Mouse (Mus musculus) midbrain, embryonic 14.5 days (tissue): ENCODE data around the gene Tbc1d8. TPM values are rescaled to one million over a fixed set of nuclear protein-coding genes. Genes with fewer than 3 reads are reported as not detected.

Experiments
- ATAC-seq: fragments of 200-750 bp; cut with Nextera tagmentation; 2 replicates; pipeline ENCODE4 v1.8.0; 2017; ENCODE audit warnings: moderate number of reproducible peaks, moderate library complexity; ENCODE audit not compliant: low FRiP score, low TSS enrichment
- DNase-seq: peaks from one replicate; pipeline ENCODE4 v3.0.0-alpha.2; 2015
- H3K27ac ChIP-seq: fragments of 300-500 bp; sonication (generic); replicated peaks from 2 replicates; pipeline ENCODE4 v1.5.1; 2014; ENCODE audit warnings: mild to moderate bottlenecking, low read depth, low read length, moderate library complexity
- H3K27me3 ChIP-seq: fragments of 300-500 bp; sonication (generic); 2 replicates; pipeline ENCODE4 v1.6.1; 2014; ENCODE audit warnings: low read length, control low read depth, mixed read lengths; ENCODE audit not compliant: control insufficient read depth, insufficient read depth
- H3K36me3 ChIP-seq: fragments of 300-500 bp; sonication (generic); 2 replicates; pipeline ENCODE4 v1.6.1; 2014; ENCODE audit warnings: low read length, control low read depth; ENCODE audit not compliant: control insufficient read depth, insufficient read depth
- H3K4me1 ChIP-seq: fragments of 300-500 bp; sonication (generic); 2 replicates; pipeline ENCODE4 v1.6.1; 2014; ENCODE audit warnings: mild to moderate bottlenecking, antibody characterized with exemption, low read length, control low read depth; ENCODE audit not compliant: control insufficient read depth, insufficient read depth
- H3K4me2 ChIP-seq: fragments of 300-500 bp; sonication (generic); 2 replicates; pipeline ENCODE4 v1.6.1; 2014; ENCODE audit warnings: mild to moderate bottlenecking, low read length, moderate library complexity
- H3K4me3 ChIP-seq: fragments of 300-500 bp; sonication (generic); replicated peaks from 2 replicates; pipeline ENCODE4 v1.5.1; 2014; ENCODE audit warnings: low read depth, low read length
- H3K9ac ChIP-seq: fragments of 300-500 bp; sonication (generic); replicated peaks from 2 replicates; pipeline ENCODE4 v1.6.1; 2014; ENCODE audit warnings: mild to moderate bottlenecking, low read length, moderate library complexity
- H3K9me3 ChIP-seq: fragments of 300-500 bp; sonication (generic); 2 replicates; pipeline ENCODE4 v1.6.1; 2016; ENCODE audit warnings: low read length, control low read depth, mixed read lengths; ENCODE audit not compliant: control insufficient read depth
- WGBS: fragments of 180-500 bp; shearing (Covaris S2); extraction: QIAGEN DNeasy Blood & Tissue Kit; methylation state at CpG from one replicate; pipeline ENCODE4 v1.1.7; 2014; 5-methylcytosine and 5-hydroxymethylcytosine counted together
- polyA plus RNA-seq: library from polyadenylated mRNA; unstranded; fragments of >200 nt; fragmentation: Nextera tagmentation; extraction: Ambion mirVana; gene quantifications from 2 replicates; pipeline ENCODE4 v1.2.1, GENCODE M21; 2014

The Tbc1d8 gene
- polyA plus RNA-seq, 1 experiment from 2014 or later = 12.1 TPM

DNA sequence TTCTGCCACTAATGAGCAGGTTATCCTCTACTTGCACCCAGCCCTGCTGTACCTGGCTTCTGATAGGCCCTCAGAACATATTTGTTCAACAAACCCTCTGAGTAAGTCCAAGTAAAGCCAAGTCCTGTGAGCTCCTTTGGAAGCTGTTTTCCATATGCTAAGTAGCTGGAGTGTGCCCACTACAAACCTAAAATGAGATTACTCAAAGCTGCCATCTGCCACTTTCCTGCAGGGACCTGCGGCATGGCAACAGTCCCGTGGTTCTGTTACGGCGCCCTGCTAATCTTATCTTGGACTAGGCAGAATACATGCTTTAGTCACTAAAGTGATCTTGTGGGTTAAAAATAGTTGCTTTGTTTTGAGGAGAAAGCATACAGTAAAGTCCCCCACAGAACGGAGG lies 32.4 kb downstream of the Tbc1d8 start:
- no peak overlapping the region for H3K27ac ChIP-seq
- no peaks in the 10 kb centered on the region for H3K36me3 ChIP-seq
- no peak overlapping the region for H3K9ac ChIP-seq
- no peaks in the 10 kb centered on the region for H3K9me3 ChIP-seq
- H3K4me2 ChIP-seq = no peak overlapping the region
- peaks cover 12% of the 10 kb centered on the region for H3K4me1 ChIP-seq
- DNase-seq (peak; percentile 46), ATAC-seq (no peak; the same call in 1 of the 2 replicates)
- H3K4me3 ChIP-seq = no peak overlapping the region
- no peaks in the 10 kb centered on the region for H3K27me3 ChIP-seq
- 42% methylated on average over 5 of the region's 5 CpGs for WGBS

DNA sequence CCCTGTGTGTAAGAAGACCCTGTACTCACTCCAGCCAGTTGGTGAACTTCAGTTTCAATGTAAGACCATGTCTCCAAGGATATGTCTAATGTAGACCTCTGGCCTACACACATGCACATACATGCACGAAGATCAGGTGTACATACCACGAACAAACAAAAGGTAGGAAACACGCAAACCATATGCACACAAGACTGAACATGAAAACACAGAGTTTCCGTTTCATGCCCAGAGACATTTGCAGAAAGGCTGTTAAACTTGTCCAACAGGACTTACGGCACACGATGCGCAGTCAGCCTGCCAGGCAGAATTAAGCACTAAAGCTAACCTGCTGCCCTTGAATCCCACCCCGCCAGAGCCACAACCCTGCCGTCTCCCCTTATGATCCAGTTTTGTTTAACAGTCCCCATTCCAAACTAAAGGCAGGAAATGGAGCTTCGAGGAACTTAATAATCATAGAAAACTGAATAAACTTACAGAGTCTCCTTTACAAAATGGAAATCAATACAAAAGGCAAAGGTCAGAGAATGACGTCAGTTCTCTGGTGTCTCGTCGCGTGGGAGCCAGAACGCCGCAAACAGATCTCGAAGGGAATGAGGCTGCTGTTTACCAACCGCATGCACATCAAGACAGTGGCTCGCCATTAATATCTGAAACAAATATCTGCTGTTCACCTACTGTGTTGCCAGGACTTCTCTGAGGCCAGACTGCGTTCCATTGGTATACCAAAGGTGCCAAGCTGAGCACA lies 33.1 kb downstream of the Tbc1d8 start:
- no peak for ATAC-seq
- H3K9ac ChIP-seq = no peak overlapping the region
- no peaks in the 10 kb centered on the region for H3K36me3 ChIP-seq
- H3K27me3 ChIP-seq = no peaks in the 10 kb centered on the region
- no peak overlapping the region for H3K4me3 ChIP-seq
- H3K9me3 ChIP-seq = no peaks in the 10 kb centered on the region
- WGBS = 87% methylated on average over 20 of the region's 20 CpGs
- H3K27ac ChIP-seq = no peak overlapping the region
- H3K4me2 ChIP-seq = no peak overlapping the region
- peaks cover 12% of the 10 kb centered on the region for H3K4me1 ChIP-seq
- no peak for DNase-seq

DNA sequence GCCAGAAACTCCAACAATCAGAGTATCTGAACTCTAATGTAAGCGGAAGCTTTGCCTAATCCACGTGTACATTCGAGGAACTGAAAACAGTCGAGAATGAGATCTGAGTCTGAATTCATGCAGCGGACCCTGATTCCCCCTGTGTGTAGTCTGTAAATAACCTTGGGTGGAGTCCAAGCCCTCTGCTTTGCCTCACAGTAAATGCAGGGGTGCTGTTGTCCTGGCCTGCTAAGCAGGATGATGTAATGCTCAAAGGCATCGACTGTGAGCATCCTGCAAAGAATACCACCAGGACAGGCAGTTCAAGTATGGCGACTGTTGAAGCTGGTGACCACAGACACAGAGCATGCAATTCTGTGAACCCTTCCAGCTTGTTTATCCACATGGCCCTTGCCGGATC lies 34.8 kb downstream of the Tbc1d8 start:
- H3K27ac ChIP-seq = 0 out of 2 replicates have a peak overlapping the region, but pooled peaks have one; percentile 26
- WGBS = 66% methylated on average over 8 of the region's 8 CpGs
- ATAC-seq = no peak
- H3K4me3 ChIP-seq = no peak overlapping the region
- no peak overlapping the region for H3K4me2 ChIP-seq
- no peaks in the 10 kb centered on the region for H3K36me3 ChIP-seq
- DNase-seq = peak; percentile 31
- H3K27me3 ChIP-seq = no peaks in the 10 kb centered on the region
- H3K9ac ChIP-seq = no peak overlapping the region
- H3K4me1 ChIP-seq = peaks cover 13% of the 10 kb centered on the region
- no peaks in the 10 kb centered on the region for H3K9me3 ChIP-seq

DNA sequence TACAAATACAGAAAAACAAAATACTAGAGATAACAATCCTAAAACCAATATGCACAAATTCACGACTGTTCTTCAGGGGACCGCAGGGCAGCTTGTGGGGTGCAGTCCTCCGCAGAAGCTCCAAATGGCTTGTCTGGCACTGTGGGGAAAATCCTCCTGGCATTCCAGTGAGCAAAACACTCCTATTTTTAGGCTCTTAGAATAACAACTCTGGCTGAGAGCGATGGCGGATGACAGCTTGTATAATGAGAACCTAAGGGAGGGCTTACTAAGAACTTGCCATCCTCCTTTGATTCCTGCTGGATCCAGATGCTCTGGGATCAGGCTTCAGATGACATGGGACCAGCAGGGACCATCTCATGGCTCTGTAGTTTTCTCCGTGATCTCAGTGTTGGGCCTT lies 36.9 kb downstream of the Tbc1d8 start:
- no peak for DNase-seq

DNA sequence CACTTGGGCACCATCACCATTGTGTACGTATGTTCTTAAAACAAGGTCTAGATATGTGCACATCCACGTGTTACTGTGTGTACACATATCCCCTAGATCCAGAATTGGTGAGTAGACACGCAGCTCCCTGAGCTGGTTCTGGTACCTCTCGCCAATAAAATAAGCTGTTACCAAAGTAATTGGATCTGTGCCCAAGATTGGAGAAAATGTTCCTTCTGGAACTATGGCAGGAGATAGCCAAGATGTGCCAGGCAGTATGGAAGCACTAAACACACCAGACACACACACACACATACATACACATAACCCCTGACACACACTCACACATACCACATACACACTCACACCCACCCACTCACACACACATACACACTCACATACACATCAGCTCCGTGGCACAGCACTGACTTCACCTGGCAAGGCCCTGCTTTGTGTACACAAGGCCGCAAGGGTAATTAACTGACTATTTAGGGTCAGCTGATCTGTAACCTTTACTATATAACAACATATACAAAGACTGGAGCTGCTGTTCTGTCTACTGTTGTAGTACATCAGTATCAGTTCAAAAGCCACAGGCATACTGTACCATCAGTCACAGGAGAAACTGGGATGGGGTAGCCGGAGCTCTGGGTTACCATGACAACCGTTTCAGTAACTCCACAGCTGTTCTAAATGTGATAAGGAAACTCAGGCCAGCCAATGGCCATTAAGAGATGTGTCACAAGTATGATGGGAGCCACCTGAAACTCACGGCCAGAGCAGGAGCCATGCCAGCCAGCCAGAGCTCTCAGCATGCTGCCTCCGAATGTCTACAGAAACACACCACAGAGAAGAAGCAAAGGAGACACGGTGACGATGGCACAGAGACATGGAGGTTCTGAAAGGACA lies 38.6 kb downstream of the Tbc1d8 start:
- ATAC-seq (no peak), DNase-seq (peak; percentile 59)
- H3K27ac ChIP-seq = no peak overlapping the region
- H3K4me1 ChIP-seq = peaks cover 9% of the 10 kb centered on the region
- H3K4me2 ChIP-seq = no peak overlapping the region
- H3K9ac ChIP-seq = no peak overlapping the region
- H3K9me3 ChIP-seq = no peaks in the 10 kb centered on the region
- no peaks in the 10 kb centered on the region for H3K27me3 ChIP-seq
- WGBS = 80% methylated on average over 12 of the region's 12 CpGs
- no peak overlapping the region for H3K4me3 ChIP-seq
- H3K36me3 ChIP-seq = no peaks in the 10 kb centered on the region

More for the DNA sequence above, 36.9 kb downstream of the Tbc1d8 start:
- Histone ChIP-seq H3K9ac (no peak overlapping the region), H3K36me3 (no peaks in the 10 kb centered on the region), H3K27ac (no peak overlapping the region), H3K27me3 (no peaks in the 10 kb centered on the region), H3K4me2 (no peak overlapping the region), H3K9me3 (no peaks in the 10 kb centered on the region), H3K4me3 (no peak overlapping the region), H3K4me1 (peaks cover 13% of the 10 kb centered on the region)
- ATAC-seq = no peak
- 84% methylated on average over 6 of the region's 6 CpGs for WGBS

DNA sequence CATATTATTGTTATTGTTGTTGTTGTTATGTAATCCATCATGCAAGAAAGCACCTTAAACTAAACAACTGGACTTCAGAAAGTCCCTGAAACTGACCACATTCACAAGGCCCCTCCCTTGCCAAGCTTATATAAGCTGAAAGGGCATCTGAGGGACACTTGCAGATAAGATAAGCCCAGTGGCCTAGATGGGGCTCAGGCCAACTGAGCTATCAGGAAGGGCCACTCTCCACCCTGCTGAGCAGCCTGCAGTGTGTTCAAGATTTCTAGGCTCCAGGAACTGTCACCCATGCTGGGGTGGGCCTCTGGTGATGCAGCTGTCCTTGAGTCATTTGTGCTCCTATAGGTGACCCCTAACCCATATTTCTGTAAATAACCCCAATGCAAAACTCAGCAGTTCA lies 39.9 kb downstream of the Tbc1d8 start:
- Histone ChIP-seq H3K4me2 (no peak overlapping the region), H3K27ac (no peak overlapping the region), H3K9ac (no peak overlapping the region), H3K36me3 (no peaks in the 10 kb centered on the region), H3K9me3 (no peaks in the 10 kb centered on the region), H3K4me1 (peaks cover 9% of the 10 kb centered on the region), H3K27me3 (no peaks in the 10 kb centered on the region), H3K4me3 (no peak overlapping the region)
- DNase-seq = no peak
- no peak for ATAC-seq

DNA sequence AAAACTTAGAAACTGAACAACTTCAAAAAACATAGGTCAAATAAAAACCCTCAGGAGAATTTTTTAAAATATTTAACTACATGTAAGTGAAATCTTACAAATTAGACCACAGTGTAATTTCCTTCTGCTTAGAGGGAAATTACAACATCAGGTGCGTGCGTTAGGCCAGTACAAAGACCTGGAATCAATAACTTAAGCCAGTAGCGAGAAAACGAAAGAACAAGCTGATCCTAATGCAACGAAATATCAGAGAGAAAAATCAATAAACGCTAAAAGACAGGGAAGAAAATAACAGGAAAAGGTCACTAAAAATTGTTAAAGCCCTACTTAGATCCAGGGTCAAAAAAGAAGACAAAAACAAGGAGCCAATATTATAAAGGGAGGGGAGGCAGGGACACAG lies 44.3 kb downstream of the Tbc1d8 start:
- DNase-seq = no peak
- no peaks in the 10 kb centered on the region for H3K27me3 ChIP-seq
- no peak overlapping the region for H3K4me2 ChIP-seq
- no peak overlapping the region for H3K4me3 ChIP-seq
- no peak overlapping the region for H3K27ac ChIP-seq
- H3K36me3 ChIP-seq = no peaks in the 10 kb centered on the region
- ATAC-seq = no peak
- no peaks in the 10 kb centered on the region for H3K4me1 ChIP-seq
- no peak overlapping the region for H3K9ac ChIP-seq
- WGBS = 85% methylated on average over 6 of the region's 6 CpGs
- no peaks in the 10 kb centered on the region for H3K9me3 ChIP-seq

DNA sequence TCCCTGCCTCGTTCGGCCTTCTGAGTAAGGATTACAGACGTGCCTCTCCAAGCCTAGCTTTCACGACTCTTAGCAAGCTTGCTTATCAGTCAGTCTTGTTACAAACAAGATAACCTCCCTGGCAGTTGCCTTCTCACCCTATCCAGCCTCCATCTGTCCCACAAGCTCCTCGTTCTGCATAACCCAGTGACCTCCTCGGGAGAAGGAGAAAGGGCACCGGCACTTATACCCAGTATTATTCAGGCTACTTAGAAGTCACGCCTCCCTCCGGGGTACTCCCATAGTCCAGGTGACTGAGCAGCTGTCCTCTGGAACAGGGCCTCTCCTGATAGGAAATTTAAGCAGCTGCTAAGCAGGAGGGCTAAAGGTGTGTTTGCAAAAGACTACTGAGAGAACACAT lies 48.5 kb downstream of the Tbc1d8 start:
- no peaks in the 10 kb centered on the region for H3K4me1 ChIP-seq
- H3K27me3 ChIP-seq = no peaks in the 10 kb centered on the region
- no peaks in the 10 kb centered on the region for H3K36me3 ChIP-seq
- H3K4me3 ChIP-seq = no peak overlapping the region
- WGBS = 80% methylated on average over 9 of the region's 9 CpGs
- H3K27ac ChIP-seq = no peak overlapping the region
- no peaks in the 10 kb centered on the region for H3K9me3 ChIP-seq
- H3K9ac ChIP-seq = no peak overlapping the region
- no peak overlapping the region for H3K4me2 ChIP-seq
- DNase-seq = no peak
- no peak for ATAC-seq
